Mouse (Mus musculus) ES-Bruce4 (cell line): ENCODE data around the gene Anxa9.

Experiments
- CTCF ChIP-seq: IDR thresholded peaks from one replicate; pipeline ENCODE4 v1.8.1; 2011; ENCODE audit warnings: low read depth, low read length
- EP300 ChIP-seq: IDR thresholded peaks from 2 replicates; pipeline ENCODE4 v1.6.1; 2011; ENCODE audit warnings: low read depth, low read length; ENCODE audit not compliant: insufficient read depth
- POLR2A ChIP-seq: IDR thresholded peaks from one replicate; pipeline ENCODE4 v1.8.1; 2011; ENCODE audit warnings: low read length; ENCODE audit not compliant: insufficient read depth

DNA sequence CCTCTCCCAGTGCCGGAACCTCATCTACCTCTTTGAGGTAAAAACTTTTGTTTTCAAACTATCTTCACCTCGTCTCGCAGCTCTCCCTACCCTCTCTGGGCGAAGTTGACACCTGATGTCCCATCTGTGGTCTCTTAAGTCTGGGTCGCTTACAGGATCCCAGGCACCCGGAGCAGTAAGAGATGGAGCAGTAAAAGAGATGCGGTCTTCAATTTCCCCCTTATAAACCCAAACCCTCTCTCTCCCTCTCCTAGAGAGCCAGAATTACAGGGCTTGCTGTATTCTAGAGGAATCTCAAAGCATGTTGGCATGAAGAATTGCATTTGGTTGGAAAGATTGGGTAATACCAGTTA, 23.4 kb downstream of the Anxa9 start:
- TF ChIP-seq CTCF = no peak
- TF ChIP-seq POLR2A = no peak
- TF ChIP-seq EP300 = no peak
